15 mouse cellular contexts compared by ENCODE assay signal in genomic region chr10:117566204-117566603, GRCm38 (mm10).
A peak's percentile ranks its signal among the peaks of the same experiment; 100 is the strongest.
DNase-seq lines count a peak whose midpoint lies in the region; TF ChIP-seq lines count a peak whose summit lies in the region.
"Had no signal": no experiment of that assay in that cellular context is flagged by ENCODE, and none has a peak within 500 bp of the region (broad histone marks: within the 10 kb centered on the region; RNA-seq: fewer than 3 reads in every experiment).

No protein-coding gene starts in this region.

- no peak for DNase-seq in layer of hippocampus, adult 2 months (ENCODE audit: low spot score in 2 of 2)
- DNase-seq in layer of hippocampus, postnatal 10 days (ENCODE audit: low spot score in 2 of 2), result no peak
- DNase-seq in A20 (ENCODE audit: low read depth, low spot score) (peak; percentile 38), ES-CJ7 (ENCODE audit: low read depth, low spot score) (peak; percentile 32)
- peak; percentile 50 for DNase-seq in induced T-regulatory cell, adult 2 months (ENCODE audit: low read depth)
- no peak for DNase-seq in spleen, postnatal 36 days (ENCODE audit: low spot score in 2 of 2)
- no peak for DNase-seq in cerebellum, adult 9-10 months
- DNase-seq: cerebellum, postnatal 36 days; gastrocnemius, postnatal 25 days had no signal

- no peak overlapping the region for H3K27ac ChIP-seq in layer of hippocampus, adult 2 months
- H3K27ac ChIP-seq: embryonic facial prominence, embryonic 15.5 days; forebrain, embryonic 15.5 days; hindbrain, embryonic 15.5 days; kidney, embryonic 15.5 days; midbrain, embryonic 12.5 days; neural tube, embryonic 12.5 days had no signal

- peak; percentile 57 for TF ChIP-seq CTCF in layer of hippocampus, adult 2 months (conservative IDR thresholded peaks at IDR 0.05)

- H3K4me3 ChIP-seq in layer of hippocampus, adult 2 months, result no peak overlapping the region
- H3K4me3 ChIP-seq: embryonic facial prominence, embryonic 15.5 days; forebrain, embryonic 15.5 days; hindbrain, embryonic 15.5 days; kidney, embryonic 15.5 days; midbrain, embryonic 12.5 days; neural tube, embryonic 12.5 days had no signal

Comparison
In these comparisons a context has a peak if more than half of its experiments do, and no peak if none do; other contexts are left out.
1. DNase-seq: peak in A20 (single experiment), ES-CJ7 (single experiment) and induced T-regulatory cell, adult 2 months (single experiment); none in layer of hippocampus, adult 2 months (0 of 2), layer of hippocampus, postnatal 10 days (0 of 2), spleen, postnatal 36 days (0 of 2) and cerebellum, adult 9-10 months (single experiment).